Mouse (Mus musculus): Measurements from ENCODE around the gene Ipo9. TPM values are rescaled to one million over a fixed set of nuclear protein-coding genes. Genes with fewer than 3 reads are reported as not detected.
A peak's percentile ranks its signal among the peaks of the same experiment; 100 is the strongest.

Ipo9 gene
- 10 to 100 TPM; 30.0 to 34.9 TPM for total RNA-seq (2021)
- long read RNA-seq, experiment 1, full-length matches to known transcripts: 16 of 19 reads
- long read RNA-seq, experiment 1, partial matches to known transcripts: 0 of 19 reads
- long read RNA-seq, experiment 1, other reads (novel, unspliced or antisense): 3 of 19 reads
- long read RNA-seq, experiment 2, full-length matches to known transcripts: 7 of 8 reads
- long read RNA-seq, experiment 2, partial matches to known transcripts: 0 of 8 reads
- long read RNA-seq, experiment 2, other reads (novel, unspliced or antisense): 1 of 8 reads

DNA sequence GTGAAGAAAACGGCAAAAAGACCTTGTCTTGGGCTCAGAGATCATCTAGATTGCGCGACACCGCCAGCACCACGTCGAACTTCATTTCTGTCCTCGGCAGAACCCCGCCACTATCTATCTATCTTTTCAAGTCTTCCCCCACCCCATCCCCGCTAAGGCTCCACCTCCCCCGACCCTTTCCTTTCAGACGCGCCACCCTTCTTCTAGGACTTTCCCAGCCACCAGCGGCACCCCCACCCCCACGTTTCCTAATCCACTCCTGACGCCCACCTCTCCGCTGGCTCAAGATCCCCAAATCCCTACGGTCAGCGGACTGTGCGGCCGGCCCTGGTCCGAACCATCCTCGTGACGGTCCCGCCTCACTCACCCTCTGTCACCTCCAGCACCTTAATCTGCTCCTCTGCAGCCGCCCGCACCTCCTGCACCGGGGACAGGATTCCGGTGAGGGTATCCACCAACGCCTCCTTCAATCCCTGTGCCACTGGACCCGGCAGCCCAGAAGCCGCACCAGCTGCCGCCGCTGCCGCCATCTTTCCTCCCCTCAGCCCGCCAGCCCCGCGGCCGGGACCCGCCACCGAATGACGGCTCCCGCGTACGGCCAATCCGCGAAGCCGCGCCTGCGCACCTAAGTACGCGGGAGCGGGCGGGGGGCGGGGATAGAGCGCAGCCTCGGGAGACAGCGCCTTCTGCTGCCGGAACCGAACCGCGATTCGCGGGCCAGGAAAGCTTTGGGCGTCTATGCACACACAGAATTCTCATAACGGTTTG, at the start of gene Ipo9:
TSS of gene Ipo9 (minus strand) at position 599 of the 768 bp plus-strand sequence.
- peak; percentile 92 to 94 for DNase-seq

DNA sequence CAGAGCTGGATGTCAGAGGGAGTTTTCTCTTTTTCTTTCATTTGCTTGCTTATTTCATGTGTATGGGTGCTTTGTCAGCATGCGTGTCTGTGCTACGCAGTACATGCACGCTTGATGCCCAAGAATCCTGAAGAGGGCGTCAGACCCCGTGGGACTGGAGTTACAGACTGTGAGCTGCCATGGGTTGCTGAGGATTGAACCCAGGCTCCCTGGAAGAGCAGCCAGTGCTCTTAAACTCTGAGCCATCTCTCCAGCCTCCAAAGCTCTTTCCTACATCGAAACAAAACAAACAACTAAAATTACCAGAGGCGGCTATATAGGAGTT, 45.2 kb upstream of the Ipo9 start:
- DNase-seq: no peak

DNA sequence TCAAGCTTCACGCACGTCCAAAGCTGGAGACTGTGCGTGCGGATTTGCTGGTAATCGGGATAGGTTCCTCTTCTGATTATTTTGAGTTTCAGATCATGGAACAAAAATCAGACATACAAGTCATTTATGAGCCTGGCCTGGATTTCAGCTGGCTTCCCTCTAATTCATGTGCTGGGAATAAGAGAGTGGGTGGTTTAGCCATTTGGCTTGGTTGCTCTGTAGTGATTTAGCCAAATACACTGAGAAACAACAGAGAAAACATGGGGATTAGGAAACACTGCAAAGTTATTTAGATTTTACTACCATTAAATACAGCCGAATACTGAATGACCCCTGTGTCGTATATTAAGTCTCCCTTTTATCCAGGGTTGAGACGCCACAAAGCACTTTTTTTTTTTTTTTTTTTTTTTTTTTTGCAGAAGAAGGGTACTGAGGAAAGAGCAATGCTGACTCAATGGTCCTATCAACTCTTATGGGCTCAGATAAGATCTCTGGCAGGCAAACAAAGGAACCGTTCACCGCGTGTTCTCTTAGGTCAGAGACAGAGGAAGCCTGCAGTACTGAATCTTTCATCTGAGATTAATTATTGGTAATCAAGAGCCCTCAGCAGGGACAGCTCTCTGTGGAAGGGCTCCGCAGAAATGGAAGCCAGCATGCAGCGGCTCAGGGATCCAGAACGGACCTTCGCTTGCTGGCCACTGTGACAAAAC, 44.7 kb upstream of the Ipo9 start:
- DNase-seq: peak in 1 of 2 experiments; percentile 57

DNA sequence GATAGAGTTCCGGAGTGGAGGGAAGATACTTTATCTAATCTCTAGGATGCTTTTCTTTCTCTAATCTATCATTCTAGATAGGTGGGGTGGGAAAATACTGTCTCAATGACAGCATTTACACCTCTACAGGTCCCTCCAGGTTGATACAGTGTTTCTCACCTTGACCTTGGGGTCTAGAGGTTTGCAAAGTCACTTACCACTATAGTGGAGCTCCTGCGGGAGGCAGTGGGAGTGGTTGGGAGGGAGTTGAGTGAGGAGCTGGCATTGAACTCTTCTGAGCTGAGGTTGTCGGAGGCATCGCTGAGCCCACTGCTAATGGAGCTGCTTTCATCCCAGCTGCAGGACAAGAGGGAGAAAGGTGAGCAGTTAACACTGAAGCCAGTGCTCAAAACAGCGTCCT, 42.2 kb upstream of the Ipo9 start:
- DNase-seq: no peak

DNA sequence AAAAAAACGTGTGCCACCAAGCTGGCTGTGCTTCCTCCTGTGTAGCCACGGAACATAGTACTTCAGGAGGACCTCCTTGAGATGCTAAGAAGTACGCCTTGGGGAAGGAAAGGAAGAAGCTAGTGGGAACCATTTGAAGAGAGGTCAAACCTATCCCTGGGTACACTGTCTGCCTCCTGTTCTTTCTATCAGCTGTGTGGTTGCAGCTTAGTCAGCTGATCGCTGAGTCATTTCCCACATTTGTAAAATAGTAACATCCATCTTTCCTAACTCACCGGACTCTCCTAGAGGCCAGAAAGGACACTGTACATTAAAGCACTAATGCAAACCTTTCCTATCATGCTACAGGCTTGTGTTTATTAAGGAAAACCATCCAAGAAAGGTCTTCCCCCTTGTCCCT, 41.4 kb upstream of the Ipo9 start:
- no peak for DNase-seq

DNA sequence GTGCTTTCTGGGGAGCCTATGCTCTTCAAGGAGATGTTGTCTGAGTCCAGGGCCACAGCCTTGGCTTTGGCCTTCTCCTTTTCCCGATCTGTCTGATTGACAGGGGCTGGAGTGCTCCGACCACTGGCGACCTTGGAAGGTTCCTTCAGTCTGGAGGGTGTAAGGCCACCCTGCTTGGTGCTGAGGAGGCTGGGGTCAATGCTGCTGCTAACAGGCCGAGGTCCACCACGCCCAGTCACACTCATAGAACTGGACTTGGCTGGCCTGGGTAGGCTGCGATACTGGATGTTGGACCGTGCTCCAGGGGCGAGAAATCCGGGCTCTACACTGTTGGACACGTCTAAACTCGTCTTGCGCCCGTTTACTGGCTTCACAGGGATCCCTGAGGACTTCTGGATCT, 40.2 kb upstream of the Ipo9 start:
- DNase-seq: no peak

DNA sequence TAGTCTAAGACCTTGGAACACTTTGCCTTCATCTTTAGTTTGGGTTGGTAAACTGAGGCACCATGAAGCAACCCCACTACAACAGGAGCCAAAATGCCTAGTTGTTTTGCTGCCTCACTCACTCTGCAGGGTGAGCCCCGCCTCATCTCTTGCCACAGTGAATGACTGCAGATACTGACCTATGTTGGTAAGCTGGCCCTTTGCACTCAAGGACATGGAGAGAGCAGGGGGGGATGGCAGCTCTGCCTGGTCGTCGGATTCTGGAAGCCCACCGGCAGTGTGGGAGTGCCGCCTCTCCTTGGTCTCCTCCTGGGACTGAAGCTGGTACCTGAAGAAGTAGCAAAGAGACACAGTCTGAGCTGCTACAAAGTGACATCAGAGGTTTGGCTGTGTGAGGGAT, 37.2 kb upstream of the Ipo9 start:
- DNase-seq: no peak

DNA sequence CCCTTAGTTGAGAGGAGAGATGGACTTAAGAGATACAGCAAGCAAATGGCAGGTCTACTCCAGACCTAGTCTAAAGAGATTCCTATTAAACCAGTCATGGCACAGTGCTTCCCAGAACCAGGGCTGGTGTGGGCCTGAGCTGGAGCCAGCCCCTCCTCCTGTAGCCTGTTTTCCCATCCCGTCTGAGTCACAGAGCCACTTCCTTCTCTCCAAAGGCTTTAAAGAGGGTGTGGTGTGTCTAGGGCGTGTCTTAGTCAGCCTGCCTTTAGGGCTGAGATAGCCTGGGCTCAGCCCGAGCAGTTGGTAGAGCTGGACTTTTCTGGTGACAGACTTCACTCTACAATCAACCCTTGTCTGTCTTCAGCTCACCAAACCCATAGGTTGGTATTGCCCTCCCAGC, 36.6 kb upstream of the Ipo9 start:
- peak; percentile 44 to 78 for DNase-seq

DNA sequence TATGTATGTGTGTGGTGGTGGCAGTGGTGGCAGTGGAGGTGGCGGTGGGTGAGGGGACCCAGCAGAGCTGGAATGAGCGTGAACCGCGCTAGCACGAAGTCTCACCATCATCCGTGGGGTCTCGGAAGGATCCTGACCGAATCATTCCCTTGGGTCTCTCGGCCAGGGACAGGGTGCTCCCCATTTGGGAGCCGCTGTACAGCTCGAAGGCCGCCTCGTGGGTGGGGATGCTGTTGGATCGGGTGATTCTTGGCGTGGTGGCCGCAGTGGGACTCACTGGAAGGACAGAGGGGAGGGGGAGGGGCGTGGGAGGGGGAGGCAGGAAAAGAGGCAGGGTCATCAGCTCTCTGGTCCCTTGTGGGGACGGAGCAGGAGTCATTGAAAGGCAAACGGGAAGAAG, 35.4 kb upstream of the Ipo9 start:
- no peak for DNase-seq

DNA sequence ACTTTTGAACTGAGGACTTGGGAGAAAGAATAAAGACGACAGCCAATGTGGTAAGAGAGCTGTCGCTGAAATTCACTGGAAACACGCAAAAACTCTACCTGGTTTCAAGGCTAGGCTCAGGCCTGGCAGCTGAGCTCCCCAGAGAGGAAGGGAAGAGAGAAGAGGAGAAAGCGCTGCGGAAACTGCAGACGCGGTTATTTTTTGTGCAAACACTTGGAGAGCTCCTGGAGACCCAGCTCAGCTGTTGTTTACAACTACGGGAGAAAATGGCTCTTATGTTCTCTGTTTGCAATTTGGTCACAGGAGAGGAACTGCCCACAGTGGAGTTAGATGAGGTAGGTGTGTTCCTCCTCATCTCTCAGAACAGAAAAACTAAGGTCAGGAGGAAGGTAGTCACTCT, 32.4 kb upstream of the Ipo9 start:
- no peak for DNase-seq

DNA sequence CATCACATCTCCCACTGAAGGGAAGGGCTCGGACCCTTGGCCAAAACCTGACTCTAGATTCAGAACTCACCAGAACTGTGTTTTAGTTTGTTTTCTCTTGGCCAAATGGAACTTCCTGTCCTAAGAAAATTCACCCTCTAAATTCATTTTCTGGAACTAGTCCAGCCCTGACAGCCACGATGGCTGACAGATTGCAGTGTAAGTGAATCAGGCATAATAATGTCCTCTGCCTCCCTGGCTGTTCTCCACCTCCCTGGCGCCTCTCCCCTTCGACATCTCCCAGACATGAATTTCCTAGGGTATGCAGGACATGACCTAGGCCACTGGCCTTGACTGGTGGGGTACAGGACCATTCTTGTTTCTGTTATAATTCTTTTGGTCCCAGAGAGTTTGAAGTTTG, 32.0 kb upstream of the Ipo9 start:
- peak; percentile 64 to 69 for DNase-seq

DNA sequence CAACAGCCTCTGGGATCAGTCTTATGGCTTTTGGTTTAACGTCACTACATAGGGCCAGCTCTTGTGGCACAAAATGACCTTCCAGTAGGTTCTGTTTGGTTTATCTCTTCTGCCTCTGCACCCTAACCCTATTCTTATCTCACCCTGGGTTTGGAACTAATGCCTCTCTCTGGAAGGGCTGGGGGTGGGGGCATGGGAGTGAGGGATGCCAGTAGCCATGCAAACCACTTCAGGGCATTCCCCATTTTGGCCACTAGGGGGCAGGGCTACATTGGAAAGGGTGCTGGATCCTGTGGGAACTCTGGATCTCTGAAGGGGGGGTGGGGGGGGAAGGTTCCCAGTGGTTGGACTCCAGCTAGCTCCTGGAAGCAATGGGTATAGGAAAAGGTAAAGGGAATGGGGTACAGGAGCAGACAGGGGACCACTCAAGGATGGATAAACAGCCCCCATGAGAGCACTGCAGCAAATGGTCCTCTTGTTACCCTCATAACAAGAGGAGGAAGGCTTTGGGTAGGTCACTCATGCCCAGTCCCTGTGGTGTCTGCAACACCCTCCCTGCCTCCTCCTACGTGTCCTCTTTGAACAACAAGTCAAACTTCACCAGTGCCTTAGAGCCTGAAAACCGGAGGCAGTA, 30.9 kb upstream of the Ipo9 start:
- DNase-seq: peak; percentile 69 to 91

DNA sequence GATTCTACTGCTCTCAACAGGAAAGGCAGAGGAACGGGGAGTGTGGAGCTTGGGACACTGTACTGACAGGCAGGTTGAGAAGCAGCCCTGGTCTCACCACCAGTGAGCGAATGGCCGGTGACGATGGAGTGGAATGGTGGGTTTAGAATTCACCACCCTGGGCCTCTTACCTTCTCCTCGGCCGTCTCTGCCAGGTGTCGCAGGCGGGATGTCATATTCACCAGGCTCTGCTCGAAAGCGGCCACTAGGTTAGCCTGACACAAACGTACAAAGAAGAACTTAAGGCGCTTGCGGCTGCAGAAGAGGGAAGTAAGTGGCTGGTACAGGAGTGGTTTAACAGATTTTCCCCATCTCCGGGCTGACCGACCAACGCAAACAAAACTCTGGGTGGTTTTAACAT, 30.2 kb upstream of the Ipo9 start:
- no peak for DNase-seq

DNA sequence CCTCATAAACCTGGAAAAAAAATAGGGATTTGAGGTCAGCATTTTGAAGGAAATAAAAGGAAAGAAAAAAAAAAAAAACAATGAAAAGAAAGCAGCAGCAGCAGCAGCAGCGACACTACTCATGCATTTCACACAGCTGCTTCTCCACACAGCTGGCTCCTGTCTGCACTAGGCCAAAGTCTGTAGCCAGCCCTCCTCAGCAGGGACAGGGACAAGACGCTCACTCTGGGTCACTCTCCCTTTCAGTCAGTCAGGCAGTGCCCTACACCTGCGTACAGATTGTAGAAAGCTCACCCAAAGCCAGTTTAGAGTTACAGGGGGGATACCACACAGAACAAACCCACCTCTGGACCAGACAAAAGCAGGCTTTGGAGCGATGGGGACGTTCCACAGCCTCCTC, 27.6 kb upstream of the Ipo9 start:
- DNase-seq: no peak

DNA sequence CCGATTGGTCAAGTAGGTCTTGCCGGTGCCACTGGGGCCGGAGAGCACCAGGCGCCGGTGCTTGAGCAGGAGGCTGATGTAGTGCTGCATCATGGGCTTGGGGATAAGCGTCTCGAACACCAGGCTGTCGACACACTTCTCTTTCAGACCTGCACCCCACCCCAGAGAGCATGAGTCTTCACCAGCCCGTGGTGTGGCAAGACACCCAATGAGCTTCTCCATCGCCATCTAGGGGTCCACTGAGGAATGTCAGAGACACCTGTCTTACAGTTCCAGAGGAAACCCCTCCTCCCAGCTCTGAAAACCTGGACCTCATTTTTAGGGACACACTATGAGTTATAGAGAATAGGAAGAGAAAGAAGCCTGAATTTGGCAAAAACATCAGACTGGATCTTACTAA, 22.0 kb upstream of the Ipo9 start:
- peak in 1 of 2 experiments; percentile 40 for DNase-seq

DNA sequence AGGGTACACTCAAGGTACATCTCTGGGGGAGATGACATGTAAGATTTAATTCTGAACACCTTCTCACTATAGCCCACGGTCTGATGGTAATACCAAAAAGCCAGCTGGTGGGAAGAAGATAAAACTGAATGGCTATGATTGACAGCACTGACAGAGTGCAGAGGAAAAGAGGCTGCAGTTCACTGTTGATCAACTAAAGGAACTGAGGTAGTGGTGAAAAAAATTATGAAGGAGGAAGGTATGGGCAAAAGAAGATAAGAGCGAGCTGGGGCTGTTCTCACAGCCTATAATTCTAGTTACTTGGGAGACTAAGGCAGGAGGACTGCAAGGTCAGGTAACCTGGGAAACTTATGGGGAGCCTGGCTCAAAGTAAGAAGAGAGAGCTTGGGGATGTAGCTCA, 21.1 kb upstream of the Ipo9 start:
- no peak for DNase-seq

DNA sequence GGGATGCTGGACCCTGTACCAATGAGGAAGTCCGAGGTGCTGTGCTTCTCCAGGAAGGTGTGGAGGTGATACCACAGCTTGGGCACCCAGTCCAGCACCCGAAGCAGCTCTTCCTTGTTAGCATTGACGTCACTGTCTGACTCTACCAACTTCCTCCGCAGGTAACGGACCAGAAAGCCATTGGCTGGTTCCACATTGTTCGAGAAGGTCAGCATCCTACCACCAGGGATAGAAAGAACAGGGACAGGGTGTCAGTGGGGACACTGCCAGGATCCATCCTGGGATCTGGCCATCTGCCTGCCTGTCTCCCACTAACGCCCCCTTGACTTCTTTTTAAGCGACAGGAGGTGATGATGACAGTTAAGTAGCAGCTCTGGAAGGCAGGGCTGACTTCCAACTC, 19.6 kb upstream of the Ipo9 start:
- DNase-seq: no peak

DNA sequence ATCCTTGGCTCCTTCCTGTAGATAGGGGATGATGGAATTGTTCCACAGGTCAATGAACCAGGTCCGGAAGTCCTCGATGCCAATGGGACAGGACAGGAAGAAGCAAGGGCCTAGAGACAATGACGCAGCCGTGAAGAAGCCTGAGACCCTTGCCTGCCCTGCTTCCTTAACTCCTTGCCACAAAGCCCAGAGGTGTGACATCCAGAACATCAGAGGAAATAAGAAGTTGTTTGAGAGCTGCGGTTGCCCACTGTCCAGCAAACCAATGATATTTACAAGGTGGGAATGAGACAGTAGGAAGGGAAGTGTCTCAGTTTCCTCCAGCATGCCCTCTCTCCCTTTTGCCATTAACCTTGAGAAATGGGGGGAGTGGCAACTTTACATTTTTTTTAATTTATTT, 18.6 kb upstream of the Ipo9 start:
- no peak for DNase-seq

DNA sequence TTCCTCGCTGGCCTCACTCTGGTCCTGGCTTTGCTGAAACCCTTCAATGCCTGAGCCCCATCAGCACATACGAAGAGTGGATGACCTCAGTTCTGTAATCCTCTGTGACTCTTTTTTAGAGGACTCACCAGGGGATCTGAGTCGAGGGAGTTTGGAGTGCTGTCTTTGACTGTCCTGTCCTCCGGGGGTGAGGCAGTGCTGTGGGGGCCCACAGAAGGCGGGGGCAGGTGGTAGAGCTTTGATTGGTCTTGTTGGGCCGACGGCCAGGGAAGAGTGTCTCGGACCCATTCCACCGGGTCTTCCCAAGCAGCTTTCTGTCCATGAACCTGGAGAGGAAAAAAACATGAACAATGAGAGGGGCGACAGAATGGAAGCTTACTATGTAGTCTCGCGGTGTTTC, 13.2 kb upstream of the Ipo9 start:
- DNase-seq: no peak

DNA sequence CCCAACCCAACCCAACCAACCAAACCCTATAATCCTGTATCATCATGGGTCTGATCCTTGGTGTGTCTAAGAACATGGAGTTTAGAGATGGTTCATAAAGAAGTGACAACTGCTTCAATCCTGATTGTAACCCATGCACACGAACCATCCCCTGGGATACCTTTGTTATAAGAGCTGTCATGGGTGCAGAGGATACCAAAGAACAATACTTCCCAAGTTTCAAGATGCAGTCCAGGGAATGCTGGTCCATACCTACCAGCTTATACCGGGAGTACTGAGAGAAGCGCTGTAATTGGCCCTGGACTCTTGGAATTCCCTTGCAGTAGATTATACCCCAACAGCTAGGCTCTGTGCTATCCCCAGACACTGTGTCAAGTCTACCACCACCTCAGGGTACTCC, 11.6 kb upstream of the Ipo9 start:
- DNase-seq: no peak

DNA sequence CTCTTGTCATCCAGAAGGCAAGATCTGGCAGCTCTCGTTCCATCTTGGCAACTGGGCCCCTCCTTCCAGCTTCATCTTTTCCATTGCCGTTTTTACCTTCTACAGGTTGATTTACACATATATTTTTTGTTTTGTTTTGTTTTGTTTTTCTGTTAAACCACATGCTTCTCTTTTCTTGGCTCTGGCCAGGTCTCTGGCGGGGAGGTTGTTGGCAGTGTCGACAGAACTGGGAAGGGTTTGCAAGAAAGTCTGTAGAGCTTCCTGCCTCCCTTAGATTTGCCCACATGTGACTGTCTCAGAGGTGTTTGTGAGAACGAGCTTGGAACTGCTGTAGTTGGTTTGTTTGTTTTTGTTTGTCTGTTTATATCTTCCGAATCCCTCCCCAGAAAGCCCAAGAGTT, 10.7 kb upstream of the Ipo9 start:
- DNase-seq: no peak

DNA sequence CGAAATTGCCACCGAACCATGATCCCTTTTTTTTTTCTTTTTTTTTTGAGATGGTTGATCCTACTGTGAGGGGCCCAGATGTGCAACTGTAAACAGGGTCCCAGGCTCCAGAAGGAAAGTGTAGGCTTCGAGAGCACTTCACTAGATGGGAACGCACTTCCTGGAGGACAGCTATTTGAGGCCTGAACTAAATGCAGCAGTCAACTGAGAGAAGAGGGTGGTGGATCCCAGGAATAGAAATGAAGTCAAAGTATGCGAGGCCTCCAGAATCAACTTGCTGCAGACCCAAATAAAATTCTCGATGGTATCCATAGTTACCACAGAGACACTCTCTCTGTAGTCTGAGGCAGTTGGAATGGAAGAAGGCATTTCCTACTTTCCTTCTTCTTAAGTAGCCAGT, 8.5 kb upstream of the Ipo9 start:
- DNase-seq: no peak

DNA sequence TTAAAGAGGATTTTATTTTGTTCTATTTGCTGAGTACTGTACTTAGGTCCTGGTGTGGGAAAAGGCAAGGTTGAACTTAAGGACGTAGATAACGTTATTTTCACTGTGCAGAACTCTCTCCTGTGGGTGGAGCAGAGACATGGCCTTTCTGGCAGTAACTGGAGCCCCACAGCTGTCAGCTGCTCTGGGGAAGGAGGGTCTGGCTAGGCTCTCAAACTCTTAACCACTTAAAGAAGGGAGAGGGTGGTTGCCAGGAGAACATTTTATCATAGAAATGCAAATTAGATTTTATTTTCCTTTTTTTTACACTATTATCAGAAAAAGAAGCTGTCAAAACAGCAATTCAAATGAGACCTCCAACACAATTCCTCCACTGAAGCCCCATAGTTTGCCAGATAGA, 5.5 kb upstream of the Ipo9 start:
- DNase-seq: peak; percentile 41 to 61

All from heart, adult 18-20 months (tissue).